Mouse (Mus musculus) heart, adult 18-20 months (tissue): ENCODE data around the gene Polr2l. TPM values are rescaled to one million over a fixed set of nuclear protein-coding genes. Genes with fewer than 3 reads are reported as not detected.
"Not testable (repeated sequence)": the region's sequence is repeated elsewhere in the genome, so short reads cannot be mapped to it uniquely, and the experiment has no call there.

ENCODE experiments used
- DNase-seq, 2 experiments: peaks; one replicate each; pipeline ENCODE4 v3.0.0; 2021 to 2022; ENCODE audit warnings: mixed read lengths in 1 of 2
- total RNA-seq, 2 experiments: library from RNA; stranded (reverse); gene quantifications; 2 replicates each; pipeline ENCODE4 v1.2.3; 2021

Polr2l gene
- total RNA-seq, 2 experiments from 2014 or later, result 82.3 to 97.7 TPM

DNA sequence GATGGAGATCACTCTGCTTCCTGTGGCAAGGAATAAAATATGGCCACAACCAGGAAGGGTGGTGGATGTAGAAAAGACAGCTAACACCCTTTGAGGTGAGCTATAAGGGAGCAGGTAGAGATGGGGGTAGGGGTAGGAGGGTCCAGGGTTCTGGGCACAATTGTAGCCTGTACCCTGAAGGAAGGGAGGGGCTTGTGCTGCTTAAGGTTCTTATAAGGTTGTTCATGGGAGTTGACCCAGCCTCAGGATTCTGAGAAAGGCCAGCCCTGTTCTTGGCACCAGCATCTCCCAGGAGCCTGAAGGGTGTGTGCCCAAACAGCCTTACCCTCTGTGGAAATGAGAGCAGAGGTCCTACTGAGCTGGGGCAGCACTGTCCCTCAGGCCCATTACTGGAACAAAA lies 23.0 kb downstream of the Polr2l start:
- peak in 1 of 2 experiments; percentile 21 for DNase-seq

- DNase-seq, result peak; percentile 96
Measured at GRCm38 (mm10) chr7:141447110-141447991, 27.6 kb downstream of the Polr2l start, which contains the start of gene Rplp2. Rplp2 (plus strand) TSS chr7:141447370.

- not testable (repeated sequence) for DNase-seq
Measured at GRCm38 (mm10) chr7:141446374-141446773, 28.6 kb downstream of the Polr2l start.

DNA sequence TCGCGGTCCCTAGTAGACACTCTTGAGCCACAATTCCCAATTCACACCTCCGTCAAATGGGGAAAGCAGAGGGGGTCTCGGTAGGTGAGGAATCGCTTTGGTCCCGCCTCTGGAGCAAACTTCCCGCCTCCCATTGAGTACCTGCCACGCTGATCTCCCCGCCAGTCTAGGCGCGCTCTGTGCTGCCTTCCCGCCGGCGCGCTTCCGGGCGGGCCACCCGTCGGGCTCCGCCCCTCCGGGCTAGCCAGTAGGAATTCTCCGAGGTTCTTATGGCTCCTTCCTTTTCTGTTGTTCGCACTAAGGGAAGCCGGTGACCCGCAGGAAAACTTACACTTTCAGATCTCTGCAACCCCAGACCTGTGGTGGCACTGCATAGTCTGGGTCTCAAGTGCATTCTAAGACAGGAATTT lies 31.1 kb downstream of the Polr2l start, which contains the start of gene Pidd1:
TSS of gene Pidd1 (minus strand) at position 198 of the 410 bp plus-strand sequence.
- DNase-seq, result peak in 1 of 2 experiments; percentile 76

- no peak for DNase-seq
Measured at GRCm38 (mm10) chr7:141443081-141443821, 31.7 kb downstream of the Polr2l start.

DNA sequence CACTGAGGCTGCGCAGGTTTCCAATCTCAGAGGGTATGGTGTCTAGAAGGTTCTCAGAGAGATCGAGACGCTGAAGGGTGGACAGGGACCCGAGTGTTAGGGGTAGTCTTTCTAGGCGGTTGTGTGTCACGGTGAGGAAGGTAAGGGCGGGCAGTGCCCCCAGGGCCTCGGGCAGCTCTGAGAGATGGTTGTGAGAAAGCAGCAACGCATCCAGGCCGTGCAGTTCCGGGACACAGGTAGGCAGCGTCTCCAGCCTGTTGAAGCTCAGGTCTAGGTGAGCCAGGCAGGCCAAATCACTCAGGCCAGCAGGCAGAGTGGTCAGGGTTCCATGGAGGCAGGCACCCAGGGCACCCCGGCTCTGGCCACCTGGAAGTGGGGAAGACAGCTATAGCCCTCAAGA lies 32.7 kb downstream of the Polr2l start:
- no peak for DNase-seq

- no peak for DNase-seq
Measured at GRCm38 (mm10) chr7:141441460-141441859, 33.5 kb downstream of the Polr2l start.

DNA sequence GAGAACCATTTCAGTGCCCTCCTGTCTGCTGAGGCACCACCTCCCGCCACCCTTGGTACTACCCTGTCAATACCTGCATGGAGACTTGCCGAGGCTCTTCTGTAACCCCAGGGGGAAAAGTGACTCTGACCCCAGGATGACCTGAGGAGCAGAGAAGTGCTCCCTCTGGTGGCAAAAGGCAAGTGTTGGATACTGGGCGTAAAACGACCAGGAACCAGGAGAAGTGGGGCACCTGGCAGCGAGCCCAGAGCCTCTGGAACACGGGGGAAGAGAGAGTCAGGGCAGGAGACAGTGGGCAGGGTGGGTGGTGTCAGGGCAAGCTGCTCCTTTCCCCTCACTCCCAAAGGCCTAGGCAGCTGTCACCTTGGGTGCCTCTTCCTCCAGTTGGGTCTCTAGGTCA lies 34.3 kb downstream of the Polr2l start:
- DNase-seq, result peak; percentile 48 to 63

DNA sequence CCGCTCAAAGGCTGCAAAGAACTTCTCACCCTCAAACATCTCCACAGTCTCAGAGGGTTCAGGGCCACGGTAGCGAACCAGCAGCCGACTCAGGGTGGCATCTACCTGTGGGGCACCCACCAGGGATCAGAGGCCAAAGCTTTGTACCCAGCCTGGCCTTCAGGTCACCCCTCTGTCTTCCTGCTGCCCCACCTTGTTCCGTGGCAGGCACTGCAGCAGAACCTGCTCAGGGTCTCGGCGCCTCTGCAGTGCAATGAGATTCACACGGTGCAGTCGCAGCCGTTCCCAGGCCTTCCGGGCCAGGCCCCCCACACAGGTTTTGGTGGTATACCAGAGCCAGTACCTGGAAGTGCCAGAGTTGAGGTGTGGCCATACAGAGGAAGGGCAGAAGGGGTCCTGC lies 35.1 kb downstream of the Polr2l start:
- no peak for DNase-seq

DNA sequence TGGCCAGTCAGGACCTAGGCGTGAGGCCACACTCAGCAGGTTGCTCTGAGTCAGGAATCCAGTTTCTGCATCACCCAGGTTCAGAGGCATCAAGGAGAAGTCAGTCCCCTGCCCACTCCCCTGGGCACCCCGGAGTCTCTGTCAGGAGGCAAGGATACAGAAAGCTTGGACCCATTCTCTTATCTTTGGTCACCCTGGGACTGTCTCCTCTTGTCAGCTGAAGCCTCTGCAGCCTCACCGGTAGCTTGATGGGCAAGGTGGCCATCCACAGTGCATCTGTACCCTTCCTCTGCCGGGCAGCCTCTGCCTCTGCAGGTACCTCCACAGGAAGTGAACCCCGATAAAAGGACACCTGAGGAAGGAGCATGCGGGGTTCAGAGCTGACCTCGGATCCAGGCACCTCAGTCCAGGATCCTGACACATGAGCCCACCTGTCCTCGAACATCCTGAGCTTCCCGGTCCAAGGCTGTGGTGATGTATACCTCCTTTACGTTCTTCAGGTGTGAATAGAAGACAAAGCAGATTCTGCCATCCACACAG lies 35.7 kb downstream of the Polr2l start:
- no peak for DNase-seq

- DNase-seq, result no peak
Measured at GRCm38 (mm10) chr7:141438201-141438968, 36.5 kb downstream of the Polr2l start.

DNA sequence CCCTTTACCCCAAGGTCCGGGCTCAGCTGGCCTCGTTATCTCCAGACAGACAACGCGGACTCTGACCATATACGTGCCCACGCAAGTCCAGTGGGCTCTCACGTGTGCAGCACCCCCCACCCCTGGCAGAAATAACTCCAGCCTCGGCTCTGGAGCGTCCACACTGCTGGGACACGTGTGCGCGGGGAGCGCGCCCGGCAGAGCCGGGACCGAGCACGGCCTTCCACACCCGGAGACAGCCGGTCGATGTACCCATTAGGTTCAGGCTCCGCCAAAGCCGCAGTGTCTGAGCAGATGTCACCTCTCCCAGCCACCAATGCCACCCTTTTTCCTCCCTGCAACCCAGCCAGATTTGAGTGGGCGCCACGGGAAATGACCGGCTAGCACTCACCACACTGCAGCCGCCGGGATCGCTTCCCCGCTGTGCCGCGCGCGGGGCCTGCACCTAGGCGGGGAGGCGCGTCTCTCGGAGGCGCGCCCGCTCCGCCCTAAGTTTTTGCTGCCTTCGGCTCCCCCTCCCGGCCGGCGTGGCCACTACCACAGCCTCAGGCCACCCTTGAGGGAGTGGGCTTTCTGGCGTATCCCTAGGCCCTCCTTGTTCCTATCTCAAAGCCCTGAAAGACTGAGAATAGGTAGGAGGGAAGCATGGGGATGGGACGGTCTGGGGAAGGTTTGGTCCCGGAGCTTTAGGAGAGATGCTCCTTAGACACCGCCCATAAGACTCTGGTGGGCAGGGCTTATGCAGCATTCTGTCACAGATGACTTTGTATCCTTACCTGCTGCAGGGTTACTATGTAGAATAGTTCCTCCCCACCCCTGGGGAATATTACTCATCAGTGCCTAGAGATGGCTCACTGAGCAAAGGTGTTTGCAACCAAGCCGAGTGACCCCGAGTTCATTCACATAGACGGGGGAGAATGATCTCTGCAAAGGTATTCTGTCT lies 37.5 kb downstream of the Polr2l start, which contains the start of gene Slc25a22:
TSS of gene Slc25a22 (minus strand) at position 715 of the 943 bp plus-strand sequence.
- peak; percentile 86 to 91 for DNase-seq

DNA sequence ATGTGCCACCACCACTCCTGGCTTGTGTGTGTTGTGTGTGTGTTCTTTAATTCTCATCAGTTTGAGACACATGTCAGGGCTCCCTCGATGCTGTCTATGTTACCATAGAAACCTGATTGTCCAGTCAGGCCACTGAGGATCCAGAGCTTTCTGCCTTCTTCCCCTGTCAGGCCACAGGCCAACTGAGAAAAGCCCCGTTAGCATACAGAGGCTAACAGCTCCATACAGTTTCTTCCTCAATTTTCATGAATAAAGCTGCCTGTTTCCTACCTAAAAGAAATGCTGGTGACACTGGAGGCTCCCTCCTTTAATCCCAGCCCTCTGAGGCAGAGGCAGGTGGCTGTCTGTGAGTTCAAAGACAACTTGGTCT lies 38.4 kb downstream of the Polr2l start:
- no peak for DNase-seq

GRCm38 (mm10) chr7:141435856-141436522 lies 38.9 kb downstream of the Polr2l start:
- no peak for DNase-seq

DNA sequence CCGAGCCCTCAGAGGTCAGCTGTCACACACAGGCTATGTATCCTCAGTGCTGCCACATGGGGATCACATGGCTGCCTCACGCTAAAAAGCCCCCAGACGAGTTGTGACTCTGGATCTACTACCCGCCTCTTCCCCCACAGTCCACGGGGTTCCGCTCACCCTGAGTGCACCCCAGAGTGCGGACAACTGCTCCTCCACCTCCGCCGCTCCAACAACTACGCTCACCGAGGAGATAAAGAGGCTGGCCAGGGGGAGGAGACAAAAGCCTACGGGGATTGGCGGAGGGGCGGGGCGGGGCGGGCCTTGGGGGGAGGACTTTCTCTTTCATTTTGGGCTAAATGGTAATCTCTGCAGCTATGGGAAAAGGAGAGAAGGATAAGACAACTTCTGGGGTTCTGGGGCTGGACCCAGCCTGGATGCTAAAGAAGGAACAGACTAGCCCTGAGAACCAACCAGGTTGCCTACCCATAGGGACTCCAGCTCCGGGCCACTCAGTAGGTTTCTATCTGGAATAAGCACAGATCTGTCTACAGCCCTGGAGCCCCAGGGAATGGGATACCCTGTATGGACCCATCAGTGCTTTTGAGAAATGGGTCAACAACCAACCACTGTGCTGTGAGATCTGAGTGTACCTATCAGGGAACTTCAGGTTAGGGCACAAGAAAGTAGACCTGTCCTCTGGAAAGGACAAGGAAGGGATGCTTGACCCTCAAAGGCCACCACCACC lies 39.6 kb downstream of the Polr2l start:
- peak; percentile 80 to 84 for DNase-seq

DNA sequence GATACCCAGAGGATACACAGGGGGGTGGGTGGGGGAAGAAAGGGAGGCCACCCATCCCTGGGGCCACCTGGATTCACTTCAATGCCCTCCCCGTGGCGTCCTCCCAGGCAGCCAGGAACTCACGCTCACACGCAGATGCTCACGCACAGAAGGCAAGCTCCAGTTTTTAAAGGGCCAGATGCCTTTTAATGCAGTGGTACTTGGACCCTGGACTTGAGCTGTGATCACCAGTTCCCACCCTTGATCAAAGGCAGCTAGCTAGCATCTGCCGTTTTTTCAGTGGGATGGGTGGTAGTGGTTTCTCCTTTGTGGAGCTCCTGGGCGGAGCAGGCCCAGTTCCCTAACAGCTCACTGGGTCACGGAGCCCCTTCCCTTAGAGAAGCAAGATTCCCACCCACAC lies 40.5 kb downstream of the Polr2l start:
- DNase-seq, result peak; percentile 64 to 73

DNA sequence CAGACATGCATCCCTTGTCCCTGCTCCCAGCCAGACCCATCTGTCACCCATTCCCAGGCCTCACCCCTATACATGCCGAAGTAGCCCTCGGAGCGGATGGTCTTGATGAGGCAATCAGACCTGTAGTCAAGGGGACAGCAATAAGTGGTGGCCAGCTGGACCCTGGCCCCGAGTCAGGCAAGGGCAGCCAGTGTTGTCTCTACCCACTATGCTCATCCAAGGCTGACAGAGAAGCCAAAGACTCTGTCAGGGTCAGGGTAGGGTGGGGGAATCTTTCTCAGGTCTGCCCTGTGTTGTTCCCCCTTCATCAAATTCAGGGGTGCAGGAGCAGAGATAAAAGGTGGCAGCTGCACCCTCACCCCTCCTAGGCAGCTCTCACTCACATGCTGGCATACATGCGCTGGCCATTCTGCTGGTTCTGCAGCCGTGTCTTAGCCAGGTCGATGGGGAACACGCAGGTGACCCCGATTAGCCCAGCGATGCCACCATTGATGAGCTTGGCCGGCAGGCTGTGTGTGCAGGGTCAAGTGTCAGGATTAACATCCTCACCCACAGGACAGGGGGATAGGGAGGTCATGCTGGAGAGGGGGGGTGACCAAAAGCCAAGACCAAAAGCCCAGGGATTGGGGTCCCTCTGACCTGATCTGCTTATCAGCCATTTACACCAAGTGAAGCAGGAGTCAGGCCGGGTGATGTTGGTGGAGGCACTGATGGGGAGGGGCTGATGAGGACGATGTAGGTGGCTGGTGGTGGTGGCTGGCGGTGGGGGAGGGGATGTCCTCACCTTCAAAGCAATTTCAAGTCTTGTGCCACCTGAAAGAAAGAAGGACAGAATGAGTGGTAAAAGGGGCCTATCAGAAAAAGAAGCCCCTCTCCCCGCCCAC lies 41.2 kb downstream of the Polr2l start:
- DNase-seq, result no peak
